Comparison of ENCODE assay signal across 8 mouse cellular contexts in the genomic region with DNA sequence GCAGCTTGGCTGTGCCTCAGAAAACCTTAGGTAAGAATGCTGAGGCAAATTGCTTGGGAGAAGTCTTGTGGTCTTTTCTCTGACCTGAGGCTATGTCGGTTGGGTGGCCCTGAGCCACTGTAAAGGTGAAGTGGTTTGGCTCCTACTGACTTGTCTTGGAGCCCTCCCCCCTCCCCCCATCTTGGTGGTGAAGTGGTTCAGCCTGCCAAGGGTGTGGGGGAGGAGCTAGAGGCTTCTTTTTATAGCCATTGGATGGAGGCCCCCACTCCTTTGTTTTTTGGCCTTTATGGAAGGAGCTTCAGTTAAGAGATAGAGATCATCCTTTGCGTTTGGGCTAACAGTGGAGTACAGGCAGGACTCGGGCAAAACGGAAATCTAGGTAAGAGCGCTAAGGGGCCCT. TPM values are rescaled to one million over a fixed set of nuclear protein-coding genes. Genes with fewer than 3 reads are reported as not detected.
A peak's percentile ranks its signal among the peaks of the same experiment; 100 is the strongest.
DNase-seq lines count a peak whose midpoint lies in the region; ATAC-seq and TF ChIP-seq lines count a peak whose summit lies in the region.

A gene (plus strand): TSS at position 280 of the 400 bp plus-strand sequence.

- no peak for DNase-seq in spleen, adult 2 months (ENCODE audit: low read depth in 1 of 2, low spot score in 2 of 2)
- DNase-seq in spleen, postnatal 14 days (ENCODE audit: low spot score in 2 of 2), result no peak
- no peak for DNase-seq in adrenal gland, postnatal 14 days
- DNase-seq in kidney, postnatal 25 days, result no peak

- H3K4me2 ChIP-seq in intestine, postnatal 0 days (replicated peaks; ENCODE audit: low read depth), result peak within 1 kb of the TSS; percentile 67
- peak within 1 kb of the TSS; percentile 60 for H3K4me2 ChIP-seq in midbrain, embryonic 12.5 days (replicated peaks)

- no peak within 1 kb of the TSS for H3K27ac ChIP-seq in spleen, adult 2 months (ENCODE audit: insufficient read depth, low read length)
- no peak within 1 kb of the TSS for H3K27ac ChIP-seq in intestine, postnatal 0 days (ENCODE audit: low read depth, low read length)
- no peak within 1 kb of the TSS for H3K27ac ChIP-seq in midbrain, embryonic 12.5 days (replicated peaks)

- H3K4me1 ChIP-seq in erythroblast, embryonic 14.5 days (ENCODE audit: control insufficient read depth), result peaks cover 29% of the 10 kb centered on the region
- H3K4me1 ChIP-seq in spleen, adult 2 months (ENCODE audit: control insufficient read depth, insufficient read depth, insufficient read length), result no peaks in the 10 kb centered on the region
- H3K4me1 ChIP-seq in intestine, postnatal 0 days (replicated peaks; ENCODE audit: control insufficient read depth, insufficient read depth, low read length), result no peaks in the 10 kb centered on the region
- H3K4me1 ChIP-seq in midbrain, embryonic 12.5 days, result peaks cover 15% of the 10 kb centered on the region

- peaks cover 13% of the 10 kb centered on the region for H3K36me3 ChIP-seq in erythroblast, embryonic 14.5 days (ENCODE audit: control insufficient read depth)
- no peaks in the 10 kb centered on the region for H3K36me3 ChIP-seq in spleen, adult 2 months (ENCODE audit: control insufficient read depth, insufficient read depth, low read length)
- H3K36me3 ChIP-seq in intestine, postnatal 0 days (ENCODE audit: control insufficient read depth, insufficient read depth), result no peaks in the 10 kb centered on the region; the same call in 1 of the 2 replicates
- H3K36me3 ChIP-seq in midbrain, embryonic 12.5 days, result no peaks in the 10 kb centered on the region

- peak within 1 kb of the TSS; percentile 90 for H3K4me3 ChIP-seq in erythroblast, embryonic 14.5 days (replicated peaks)
- peak within 1 kb of the TSS; percentile 72; the same call in 1 of the 2 replicates for H3K4me3 ChIP-seq in spleen, adult 2 months (ENCODE audit: extremely low read depth, insufficient read depth, insufficient read length)
- H3K4me3 ChIP-seq in intestine, postnatal 0 days (ENCODE audit: low read depth, low read length), result peak within 1 kb of the TSS; percentile 81
- H3K4me3 ChIP-seq in midbrain, embryonic 12.5 days, result peak within 1 kb of the TSS; percentile 81

- no peaks in the 10 kb centered on the region for H3K9me3 ChIP-seq in erythroblast, embryonic 14.5 days (ENCODE audit: control insufficient read depth, low read length)
- no peaks in the 10 kb centered on the region for H3K9me3 ChIP-seq in intestine, postnatal 0 days (ENCODE audit: control insufficient read depth)
- no peaks in the 10 kb centered on the region for H3K9me3 ChIP-seq in midbrain, embryonic 12.5 days

- no peak for TF ChIP-seq CTCF in spleen, adult 2 months (IDR thresholded peaks at IDR 0.05; ENCODE audit: extremely low read depth, insufficient read depth, insufficient read length, insufficient replicate concordance)
- TF ChIP-seq CTCF in intestine, postnatal 0 days (IDR thresholded peaks at IDR 0.05; ENCODE audit: low read depth), result no peak

- TF ChIP-seq POLR2A in spleen, adult 2 months (IDR thresholded peaks at IDR 0.05; ENCODE audit: low read depth, low read length), result no peak

- 57% methylated on average over 5 of the region's 5 CpGs for WGBS in spleen, adult 2 months
- WGBS in intestine, postnatal 0 days, result 68% methylated on average over 5 of the region's 5 CpGs
- WGBS in midbrain, embryonic 12.5 days, result 51% methylated on average over 5 of the region's 5 CpGs

- H3K9ac ChIP-seq in intestine, postnatal 0 days (ENCODE audit: low read depth, low read length), result 0 out of 2 replicates have a peak within 1 kb of the TSS, but pooled peaks have one; percentile 79
- no peak within 1 kb of the TSS for H3K9ac ChIP-seq in midbrain, embryonic 12.5 days (replicated peaks)

- ATAC-seq in erythroblast, adult 5-6 weeks (replicated peaks; ENCODE audit: low FRiP score, poor library complexity, severe bottlenecking), result no peak
- ATAC-seq in intestine, postnatal 0 days, result no peak
- ATAC-seq in midbrain, embryonic 12.5 days (ENCODE audit: low FRiP score, low read depth), result no peak

- no peaks in the 10 kb centered on the region for H3K27me3 ChIP-seq in erythroblast, embryonic 14.5 days (ENCODE audit: control insufficient read depth)
- H3K27me3 ChIP-seq in spleen, adult 2 months (ENCODE audit: control insufficient read depth, insufficient read depth, low read length), result no peaks in the 10 kb centered on the region
- H3K27me3 ChIP-seq in intestine, postnatal 0 days (replicated peaks; ENCODE audit: control insufficient read depth, insufficient read depth, low read length), result no peaks in the 10 kb centered on the region
- H3K27me3 ChIP-seq in midbrain, embryonic 12.5 days, result no peaks in the 10 kb centered on the region; the same call in 1 of the 2 replicates

RNA-seq across cellular contexts. Expression of the gene that starts here (rescaled TPM):
- not detected in 2 replicates for polyA plus RNA-seq in erythroblast, embryonic 14.5 days (2012)
- 1.3 and 6.1 TPM in 2 replicates for total RNA-seq in erythroblast, adult 5-6 weeks (2015; ENCODE audit: low replicate concordance)
- 1.7 and 7.1 TPM in 2 replicates for total RNA-seq in erythroblast, adult 5-6 weeks (2017; ENCODE audit: low replicate concordance)
- polyA plus RNA-seq in spleen, adult 2 months (2012; rRNA removed), result 0.60 and 0.79 TPM in 2 replicates
- 7.9 and 8.6 TPM in 2 replicates for polyA plus RNA-seq in intestine, postnatal 0 days (2015; fragmentation: Nextera tagmentation; extraction: Ambion mirVana)
- 35.5 and 38.9 TPM in 2 replicates for polyA plus RNA-seq in midbrain, embryonic 12.5 days (2016; fragmentation: Nextera tagmentation; extraction: Ambion mirVana)
- 7.6 and 7.7 TPM in 2 replicates for total RNA-seq in adrenal gland, postnatal 14 days (2021)
